Mouse (Mus musculus): ENCODE data around the gene Csgalnact2.

DNA sequence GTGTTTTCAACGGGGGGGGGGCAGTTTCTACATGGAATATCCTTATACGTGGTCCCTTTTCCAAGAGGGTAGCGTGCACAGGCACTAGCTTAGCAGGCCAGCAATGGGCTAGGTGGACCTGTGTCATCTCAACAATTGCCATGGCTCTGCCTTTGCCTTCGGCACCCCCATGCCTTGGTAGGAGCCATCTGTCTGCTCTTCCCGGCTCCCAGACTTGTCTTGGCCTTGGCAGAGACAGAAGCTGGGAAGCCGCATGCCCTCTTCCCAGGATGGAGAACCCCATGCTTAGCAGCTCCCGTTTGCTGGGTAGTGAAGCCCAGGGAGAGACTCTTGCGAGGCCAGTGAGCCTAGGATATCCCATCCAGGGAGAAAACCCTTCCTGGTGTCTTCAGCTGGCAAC lies 54.3 kb downstream of the Csgalnact2 start:
- TF ChIP-seq CTCF (IDR thresholded peaks at IDR 0.05; ENCODE audit: control insufficient read depth, insufficient read depth, low read length) (no peak), POLR2A (IDR thresholded peaks at IDR 0.05; ENCODE audit: borderline replicate concordance, control insufficient read depth, low read depth, low read length) (no peak)
